Mouse (Mus musculus): Measurements from ENCODE around the gene Bach2. TPM values are rescaled to one million over a fixed set of nuclear protein-coding genes. Genes with fewer than 3 reads are reported as not detected.

Bach2 gene
- total RNA-seq, 1 experiment from 2014 or later = 4.7 TPM

GRCm38 (mm10) chr4:32430136-32430535 is 191.5 kb downstream of the Bach2 start:
- DNase-seq = no peak

GRCm38 (mm10) chr4:32430981-32431380 is 192.4 kb downstream of the Bach2 start:
- no peak for DNase-seq

- no peak for DNase-seq
These were observed 193.7 kb downstream of the Bach2 start for GRCm38 (mm10) chr4:32432271-32432781.

GRCm38 (mm10) chr4:32432945-32433344 is 194.3 kb downstream of the Bach2 start:
- no peak for DNase-seq

- no peak for DNase-seq
These were observed 196.0 kb downstream of the Bach2 start for GRCm38 (mm10) chr4:32434612-32435011.

GRCm38 (mm10) chr4:32439974-32440739 is 201.6 kb downstream of the Bach2 start:
- no peak for DNase-seq

GRCm38 (mm10) chr4:32440740-32441072 is 202.1 kb downstream of the Bach2 start:
- no peak for DNase-seq

- DNase-seq = no peak
These were observed 206.1 kb downstream of the Bach2 start for GRCm38 (mm10) chr4:32444671-32445196.

GRCm38 (mm10) chr4:32447850-32448249 is 209.2 kb downstream of the Bach2 start:
- no peak for DNase-seq

GRCm38 (mm10) chr4:32461986-32462385 is 223.4 kb downstream of the Bach2 start:
- no peak for DNase-seq

GRCm38 (mm10) chr4:32463065-32463464 is 224.5 kb downstream of the Bach2 start:
- DNase-seq = no peak

- DNase-seq = no peak
These were observed 225.9 kb downstream of the Bach2 start for GRCm38 (mm10) chr4:32464540-32464939.

GRCm38 (mm10) chr4:32466031-32466430 is 227.4 kb downstream of the Bach2 start:
- no peak for DNase-seq

GRCm38 (mm10) chr4:32477977-32478660 is 239.5 kb downstream of the Bach2 start:
- no peak for DNase-seq

GRCm38 (mm10) chr4:32479231-32479630 is 240.6 kb downstream of the Bach2 start:
- DNase-seq = no peak

GRCm38 (mm10) chr4:32479801-32480700 is 241.4 kb downstream of the Bach2 start:
- DNase-seq = no peak

- DNase-seq = no peak
These were observed 242.9 kb downstream of the Bach2 start for GRCm38 (mm10) chr4:32481366-32482055.

- DNase-seq = no peak
These were observed 243.5 kb downstream of the Bach2 start for GRCm38 (mm10) chr4:32482138-32482537.

- no peak for DNase-seq
These were observed 244.3 kb downstream of the Bach2 start for GRCm38 (mm10) chr4:32482936-32483335.

- DNase-seq = no peak
These were observed 247.2 kb downstream of the Bach2 start for GRCm38 (mm10) chr4:32485848-32486247.

GRCm38 (mm10) chr4:32486654-32487398 is 248.2 kb downstream of the Bach2 start:
- DNase-seq = no peak
